Mouse (Mus musculus) E14TG2a.4 (cell line): ENCODE data around the gene Taf5l.

Source experiments
- CTCF ChIP-seq: conservative IDR thresholded peaks from 2 replicates; pipeline ENCODE4 v1.5.1; 2014; ENCODE audit warnings: low read length
- NANOG ChIP-seq: IDR thresholded peaks from 2 replicates; pipeline ENCODE4 v1.6.1; 2014; ENCODE audit warnings: borderline replicate concordance, low read length, mixed read lengths

- TF ChIP-seq CTCF, result no peak
- TF ChIP-seq NANOG, result no peak
Observed at GRCm38 (mm10) chr8:123973495-123973894, 47.7 kb downstream of the Taf5l start.
